Mouse (Mus musculus): ENCODE results near the gene H2al1b.

Gene H2al1b

DNA sequence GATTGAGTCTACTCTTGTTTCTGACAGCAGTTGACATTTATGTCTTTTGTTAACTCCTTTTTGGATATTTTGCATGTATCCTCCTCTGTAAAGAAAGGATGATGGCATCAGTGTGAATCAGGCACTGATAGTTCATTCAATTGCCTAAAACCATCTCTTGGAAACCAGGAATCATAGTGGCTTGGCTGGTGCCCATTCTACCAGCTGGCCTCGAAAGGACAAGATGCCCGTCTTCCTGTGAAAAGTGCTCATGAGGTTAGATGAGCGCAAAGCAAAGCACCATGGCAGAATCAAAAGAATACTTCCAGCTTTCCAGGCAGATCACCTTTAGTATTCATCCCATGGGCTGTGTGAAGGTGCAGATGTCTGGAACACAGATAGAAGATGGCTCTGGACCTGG lies 44.5 kb downstream of the H2al1b start:
- no peak for DNase-seq (ENCODE audit: low spot score in 2 of 2)

All from spleen, postnatal 36 days (tissue).